Mouse (Mus musculus) kidney, postnatal 0 days (tissue): ENCODE data around the gene S1pr4. TPM values are rescaled to one million over a fixed set of nuclear protein-coding genes. Genes with fewer than 3 reads are reported as not detected.

Source experiments
- ATAC-seq: fragments of 200-750 bp; cut with Nextera tagmentation; replicated peaks from 2 replicates; pipeline ENCODE4 v1.8.0; 2017; ENCODE audit warnings: low read depth, moderate number of reproducible peaks, moderate TSS enrichment, moderate library complexity; ENCODE audit not compliant: low FRiP score
- DNase-seq: peaks from one replicate; pipeline ENCODE4 v3.0.0-alpha.2; 2016; ENCODE audit warnings: low spot score
- H3K27ac ChIP-seq: fragments of 300-500 bp; sonication (generic); 2 replicates; pipeline ENCODE4 v1.5.1; 2014; ENCODE audit warnings: mild to moderate bottlenecking
- H3K27me3 ChIP-seq: fragments of 300-500 bp; sonication (generic); 2 replicates; pipeline ENCODE4 v1.6.1; 2014; ENCODE audit warnings: low read length, mixed read lengths; ENCODE audit not compliant: insufficient read depth
- H3K36me3 ChIP-seq: fragments of 300-500 bp; sonication (generic); 2 replicates; pipeline ENCODE4 v1.6.1; 2014; ENCODE audit warnings: low read length, mixed read lengths; ENCODE audit not compliant: insufficient read depth
- H3K4me1 ChIP-seq: fragments of 300-500 bp; sonication (generic); replicated peaks from 2 replicates; pipeline ENCODE4 v1.6.1; 2014; ENCODE audit warnings: antibody characterized with exemption, low read length, mixed read lengths; ENCODE audit not compliant: insufficient read depth
- H3K4me2 ChIP-seq: fragments of 300-500 bp; sonication (generic); 2 replicates; pipeline ENCODE4 v1.6.1; 2014; ENCODE audit warnings: mild to moderate bottlenecking, low read length, moderate library complexity, mixed read lengths
- H3K4me3 ChIP-seq: fragments of 300-500 bp; sonication (generic); replicated peaks from 2 replicates; pipeline ENCODE4 v1.5.1; 2014; ENCODE audit warnings: low read depth, low read length
- H3K9ac ChIP-seq: fragments of 300-500 bp; sonication (generic); 2 replicates; pipeline ENCODE4 v1.6.1; 2014; ENCODE audit warnings: low read depth, low read length
- H3K9me3 ChIP-seq: fragments of 300-500 bp; sonication (generic); replicated peaks from 2 replicates; pipeline ENCODE4 v1.6.1; 2016; ENCODE audit warnings: low read length, inconsistent platforms, mixed read lengths
- CTCF ChIP-seq: IDR thresholded peaks from 2 replicates; pipeline ENCODE4 v1.5.1; 2016; ENCODE audit warnings: antibody characterized with exemption, low read depth, mild to moderate bottlenecking, moderate library complexity
- WGBS: fragments of 180-500 bp; shearing (Covaris S2); extraction: QIAGEN DNeasy Blood & Tissue Kit; methylation state at CpG from one replicate; pipeline ENCODE4 v1.1.7; 2014; 5-methylcytosine and 5-hydroxymethylcytosine counted together
- polyA plus RNA-seq: library from polyadenylated mRNA; unstranded; fragments of >200 nt; fragmentation: Nextera tagmentation; extraction: Ambion mirVana; gene quantifications from 2 replicates; pipeline ENCODE4 v1.2.1, GENCODE M21; 2015

The S1pr4 gene
- polyA plus RNA-seq, 1 experiment from 2014 or later, result 1.7 TPM

- no peak for TF ChIP-seq CTCF
- peak overlapping the region; percentile 98 for H3K4me2 ChIP-seq
- H3K4me1 ChIP-seq, result peaks cover 31% of the 10 kb centered on the region
- H3K36me3 ChIP-seq, result no peaks in the 10 kb centered on the region
- peak overlapping the region; percentile 93 for H3K9ac ChIP-seq
- H3K9me3 ChIP-seq, result no peaks in the 10 kb centered on the region
- peak overlapping the region; percentile 86 for H3K4me3 ChIP-seq
- no peaks in the 10 kb centered on the region for H3K27me3 ChIP-seq
- ATAC-seq, result no peak
- no peak overlapping the region for H3K27ac ChIP-seq
- DNase-seq, result no peak
- WGBS, result 78% methylated on average over 1 of the region's 1 CpGs
Observed at GRCm38 (mm10) chr10:81543633-81544032, 43.7 kb upstream of the S1pr4 start.

- H3K9ac ChIP-seq, result peak overlapping the region; percentile 93
- peak overlapping the region; percentile 98; the same call in 1 of the 2 replicates for H3K4me2 ChIP-seq
- H3K36me3 ChIP-seq, result no peaks in the 10 kb centered on the region
- DNase-seq (no peak), ATAC-seq (no peak)
- H3K27me3 ChIP-seq, result no peaks in the 10 kb centered on the region
- TF ChIP-seq CTCF, result no peak
- H3K4me1 ChIP-seq, result peaks cover 31% of the 10 kb centered on the region
- peak overlapping the region; percentile 62; the same call in 1 of the 2 replicates for H3K27ac ChIP-seq
- peak overlapping the region; percentile 86; the same call in 1 of the 2 replicates for H3K4me3 ChIP-seq
- WGBS, result 69% methylated on average over 7 of the region's 7 CpGs
- H3K9me3 ChIP-seq, result no peaks in the 10 kb centered on the region
Observed at GRCm38 (mm10) chr10:81542727-81543460, 43.0 kb upstream of the S1pr4 start.

- peak overlapping the region; percentile 98; the same call in 1 of the 2 replicates for H3K4me2 ChIP-seq
- peaks cover 31% of the 10 kb centered on the region for H3K4me1 ChIP-seq
- H3K9ac ChIP-seq, result peak overlapping the region; percentile 93
- TF ChIP-seq CTCF, result no peak
- no peak overlapping the region for H3K4me3 ChIP-seq
- no peaks in the 10 kb centered on the region for H3K27me3 ChIP-seq
- DNase-seq (peak; percentile 40), ATAC-seq (no peak)
- 43% methylated on average over 10 of the region's 10 CpGs for WGBS
- H3K27ac ChIP-seq, result peak overlapping the region; percentile 62
- H3K36me3 ChIP-seq, result no peaks in the 10 kb centered on the region
- no peaks in the 10 kb centered on the region for H3K9me3 ChIP-seq
Observed at GRCm38 (mm10) chr10:81541803-81542202, 41.9 kb upstream of the S1pr4 start.

GRCm38 (mm10) chr10:81541363-81541762 lies 41.4 kb upstream of the S1pr4 start:
- H3K9ac ChIP-seq, result peak overlapping the region; percentile 93; the same call in 1 of the 2 replicates
- WGBS, result 81% methylated on average over 5 of the region's 5 CpGs
- peak overlapping the region; percentile 98; the same call in 1 of the 2 replicates for H3K4me2 ChIP-seq
- TF ChIP-seq CTCF, result no peak
- ATAC-seq (no peak), DNase-seq (no peak)
- no peaks in the 10 kb centered on the region for H3K36me3 ChIP-seq
- H3K4me1 ChIP-seq, result peaks cover 31% of the 10 kb centered on the region
- H3K9me3 ChIP-seq, result no peaks in the 10 kb centered on the region
- H3K4me3 ChIP-seq, result no peak overlapping the region
- peak overlapping the region; percentile 62 for H3K27ac ChIP-seq
- H3K27me3 ChIP-seq, result no peaks in the 10 kb centered on the region

GRCm38 (mm10) chr10:81538321-81539048 lies 38.6 kb upstream of the S1pr4 start:
- TF ChIP-seq CTCF, result no peak
- no peak for ATAC-seq
- H3K9me3 ChIP-seq, result no peaks in the 10 kb centered on the region
- H3K9ac ChIP-seq, result no peak overlapping the region
- H3K4me2 ChIP-seq, result no peak overlapping the region
- no peak overlapping the region for H3K4me3 ChIP-seq
- H3K36me3 ChIP-seq, result no peaks in the 10 kb centered on the region
- no peaks in the 10 kb centered on the region for H3K27me3 ChIP-seq
- peaks cover 23% of the 10 kb centered on the region for H3K4me1 ChIP-seq
- DNase-seq, result no peak
- 86% methylated on average over 3 of the region's 3 CpGs for WGBS
- no peak overlapping the region for H3K27ac ChIP-seq

- Histone ChIP-seq H3K27me3 (no peaks in the 10 kb centered on the region), H3K4me2 (no peak overlapping the region), H3K36me3 (peaks cover 8% of the 10 kb centered on the region; the same call in 1 of the 2 replicates), H3K27ac (no peak overlapping the region), H3K9ac (no peak overlapping the region), H3K9me3 (no peaks in the 10 kb centered on the region), H3K4me1 (peaks cover 12% of the 10 kb centered on the region), H3K4me3 (no peak overlapping the region)
- ATAC-seq (no peak), DNase-seq (no peak)
- no peak for TF ChIP-seq CTCF
- WGBS, result 92% methylated on average over 2 of the region's 2 CpGs
Observed at GRCm38 (mm10) chr10:81537429-81537828, 37.5 kb upstream of the S1pr4 start.
